Mouse (Mus musculus) cerebellum, adult 2 months (tissue): ENCODE measurements around the gene Wdr19. TPM values are rescaled to one million over a fixed set of nuclear protein-coding genes. Genes with fewer than 3 reads are reported as not detected.

ENCODE experiments used
- DNase-seq, 2 experiments: peaks; one replicate each; pipeline ENCODE4 v3.0.0; 2021
- H3K27ac ChIP-seq: fragments of 200-500 bp; 2 replicates; pipeline ENCODE4 v1.5.1; 2012; ENCODE audit warnings: low read length, control low read depth, inconsistent platforms; ENCODE audit not compliant: insufficient read depth
- H3K27me3 ChIP-seq: fragments of 200-500 bp; 2 replicates; pipeline ENCODE4 v1.6.1; 2012; ENCODE audit warnings: inconsistent platforms, mild to moderate bottlenecking, low read length, moderate library complexity; ENCODE audit not compliant: control insufficient read depth, insufficient read depth
- H3K4me1 ChIP-seq: fragments of 200-500 bp; 2 replicates; pipeline ENCODE4 v1.6.1; 2011; ENCODE audit warnings: low read length; ENCODE audit not compliant: control insufficient read depth, insufficient read depth
- H3K4me3 ChIP-seq: fragments of 200-500 bp; replicated peaks from 2 replicates; pipeline ENCODE3; 2011; ENCODE audit warnings: mild to moderate bottlenecking, low read depth, low read length, control low read depth; ENCODE audit not compliant: insufficient read depth
- CTCF ChIP-seq: fragments of 200-500 bp; IDR thresholded peaks from 2 replicates; pipeline ENCODE4 v1.5.1; 2011; ENCODE audit warnings: low read depth, mild to moderate bottlenecking, control low read depth, low read length, moderate library complexity, borderline replicate concordance; ENCODE audit not compliant: insufficient read depth
- POLR2A ChIP-seq: fragments of 200-500 bp; IDR thresholded peaks from 2 replicates; pipeline ENCODE4 v1.6.1; 2011; ENCODE audit warnings: low read length, control low read depth, borderline replicate concordance; ENCODE audit not compliant: insufficient read depth
- WGBS: fragments of 180-500 bp; shearing (Covaris S2); methylation state at CpG from one replicate; pipeline ENCODE4 v1.1.7; 2018; 5-methylcytosine and 5-hydroxymethylcytosine counted together
- polyA plus RNA-seq: library from polyadenylated mRNA; depleted of rRNA; stranded (reverse); fragments of >200 nt; gene quantifications from 2 replicates; pipeline ENCODE4 v1.2.3, GENCODE M21; 2012; rRNA removed

Gene Wdr19
- 14.3 and 15.4 TPM in 2 replicates for polyA plus RNA-seq

- DNase-seq = peak; percentile 98 to 100
- Histone ChIP-seq H3K27ac (0 out of 2 replicates have a peak within 1 kb of the TSS, but pooled peaks have one; percentile 34), H3K27me3 (no peaks in the 10 kb centered on the region), H3K4me3 (peak within 1 kb of the TSS; percentile 97), H3K4me1 (no peaks in the 10 kb centered on the region)
- no peak for TF ChIP-seq CTCF
- TF ChIP-seq POLR2A = peak; percentile 84; the same call in 1 of the 2 replicates
- under 1% methylated on average over 37 of the region's 37 CpGs for WGBS
Observed at GRCm38 (mm10) chr5:65199346-65200128, at the start of gene Wdr19. Gene Wdr19, plus strand, starts transcription at chr5:65199696.

- TF ChIP-seq POLR2A = no peak
- WGBS = 88% methylated on average over 6 of the region's 6 CpGs
Observed at GRCm38 (mm10) chr5:65149706-65150105, 49.8 kb upstream of the Wdr19 start.

GRCm38 (mm10) chr5:65150376-65150955 is 49.0 kb upstream of the Wdr19 start:
- TF ChIP-seq POLR2A (no peak), CTCF (no peak)
- H3K4me1 ChIP-seq = no peaks in the 10 kb centered on the region
- WGBS = 83% methylated on average over 8 of the region's 8 CpGs
- no peak for DNase-seq
- H3K4me3 ChIP-seq = no peak overlapping the region
- no peaks in the 10 kb centered on the region for H3K27me3 ChIP-seq
- H3K27ac ChIP-seq = no peak overlapping the region

More at GRCm38 (mm10) chr5:65149706-65150105, 49.8 kb upstream of the Wdr19 start:
- Histone ChIP-seq H3K27me3 (no peaks in the 10 kb centered on the region), H3K27ac (no peak overlapping the region), H3K4me3 (no peak overlapping the region), H3K4me1 (no peaks in the 10 kb centered on the region)
- DNase-seq = no peak

- Histone ChIP-seq H3K4me1 (no peaks in the 10 kb centered on the region), H3K27ac (no peak overlapping the region), H3K4me3 (no peak overlapping the region), H3K27me3 (no peaks in the 10 kb centered on the region)
- TF ChIP-seq CTCF (no peak), POLR2A (no peak)
- WGBS = 96% methylated on average over 3 of the region's 3 CpGs
- DNase-seq = no peak
Observed at GRCm38 (mm10) chr5:65151276-65151675, 48.2 kb upstream of the Wdr19 start.

- no peak for DNase-seq
- no peak overlapping the region for H3K4me3 ChIP-seq
- H3K27me3 ChIP-seq = no peaks in the 10 kb centered on the region
- no peak for TF ChIP-seq CTCF
- TF ChIP-seq POLR2A = no peak
- no peaks in the 10 kb centered on the region for H3K4me1 ChIP-seq
- WGBS = 83% methylated on average over 5 of the region's 5 CpGs
- no peak overlapping the region for H3K27ac ChIP-seq
Observed at GRCm38 (mm10) chr5:65151767-65152166, 47.7 kb upstream of the Wdr19 start.

GRCm38 (mm10) chr5:65154287-65154686 is 45.2 kb upstream of the Wdr19 start:
- Histone ChIP-seq H3K4me1 (no peaks in the 10 kb centered on the region), H3K27ac (no peak overlapping the region), H3K4me3 (no peak overlapping the region), H3K27me3 (no peaks in the 10 kb centered on the region)
- WGBS = 92% methylated on average over 6 of the region's 6 CpGs
- TF ChIP-seq CTCF = no peak
- no peak for TF ChIP-seq POLR2A
- no peak for DNase-seq

GRCm38 (mm10) chr5:65156853-65157252 is 42.6 kb upstream of the Wdr19 start:
- no peak for DNase-seq
- H3K27ac ChIP-seq = no peak overlapping the region
- no peak overlapping the region for H3K4me3 ChIP-seq
- 81% methylated on average over 2 of the region's 2 CpGs for WGBS
- TF ChIP-seq POLR2A (no peak), CTCF (peak; percentile 41; the same call in 1 of the 2 replicates)
- H3K4me1 ChIP-seq = no peaks in the 10 kb centered on the region
- no peaks in the 10 kb centered on the region for H3K27me3 ChIP-seq
